Mouse (Mus musculus) embryonic facial prominence, embryonic 13.5 days (tissue): Measurements from ENCODE around the gene Atf6. TPM values are rescaled to one million over a fixed set of nuclear protein-coding genes. Genes with fewer than 3 reads are reported as not detected.

Source experiments
- ATAC-seq: fragments of 200-750 bp; cut with Nextera tagmentation; 2 replicates; pipeline ENCODE4 v1.8.0; 2017; ENCODE audit warnings: low read depth; ENCODE audit not compliant: insufficient number of reproducible peaks, insufficient read depth, low FRiP score, low TSS enrichment
- H3K27ac ChIP-seq: fragments of 300-500 bp; sonication (generic); 2 replicates; pipeline ENCODE4 v1.5.1; 2015; ENCODE audit warnings: moderate library complexity, mild to moderate bottlenecking, inconsistent platforms
- H3K27me3 ChIP-seq: fragments of 300-500 bp; sonication (generic); 2 replicates; pipeline ENCODE4 v1.6.1; 2015; ENCODE audit warnings: mild to moderate bottlenecking, inconsistent platforms
- H3K36me3 ChIP-seq: fragments of 300-500 bp; sonication (generic); 2 replicates; pipeline ENCODE4 v1.6.1; 2015; ENCODE audit warnings: mild to moderate bottlenecking, inconsistent platforms
- H3K4me1 ChIP-seq: fragments of 300-500 bp; sonication (generic); 2 replicates; pipeline ENCODE4 v1.6.1; 2015; ENCODE audit warnings: inconsistent platforms
- H3K4me2 ChIP-seq: fragments of 300-500 bp; sonication (generic); 2 replicates; pipeline ENCODE4 v1.6.1; 2015; ENCODE audit warnings: moderate library complexity, mild to moderate bottlenecking, inconsistent platforms
- H3K4me3 ChIP-seq: fragments of 300-500 bp; sonication (generic); 2 replicates; pipeline ENCODE4 v1.5.1; 2015; ENCODE audit warnings: mild to moderate bottlenecking, inconsistent platforms
- H3K9ac ChIP-seq: fragments of 300-500 bp; sonication (generic); 2 replicates; pipeline ENCODE4 v1.6.1; 2015; ENCODE audit warnings: mild to moderate bottlenecking, inconsistent platforms
- H3K9me3 ChIP-seq: fragments of 300-500 bp; sonication (generic); 2 replicates; pipeline ENCODE4 v1.6.1; 2016; ENCODE audit warnings: inconsistent platforms
- WGBS: fragments of 180-500 bp; shearing (Covaris S2); methylation state at CpG from one replicate; pipeline ENCODE4 v1.1.7; 2015; ENCODE audit warnings: mixed read lengths; 5-methylcytosine and 5-hydroxymethylcytosine counted together
- polyA plus RNA-seq: library from polyadenylated mRNA; unstranded; fragments of >200 nt; fragmentation: Nextera tagmentation; extraction: Ambion mirVana; gene quantifications from 2 replicates; pipeline ENCODE4 v1.2.1, GENCODE M21; 2015

Gene Atf6
- polyA plus RNA-seq, 1 experiment from 2014 or later: 7.3 TPM

DNA sequence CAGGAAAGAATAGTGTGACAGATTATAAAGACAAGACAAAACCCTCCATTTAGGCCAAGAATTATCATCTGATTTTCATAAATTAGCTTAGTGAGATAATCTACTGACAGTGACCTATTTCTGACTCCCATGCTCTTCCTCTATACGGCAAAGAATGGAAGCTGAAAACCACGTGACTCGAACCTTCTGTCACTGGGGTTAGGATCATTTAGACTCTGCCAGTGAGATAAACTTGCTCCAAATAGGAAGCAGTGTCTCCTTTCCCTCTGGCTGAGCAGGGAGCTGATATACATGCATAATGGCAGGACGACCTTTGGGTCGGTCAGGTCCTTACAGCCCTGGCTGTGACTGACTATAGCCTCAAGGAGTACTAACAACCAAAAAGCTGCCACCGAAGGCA, 76.0 kb downstream of the Atf6 start:
- Histone ChIP-seq H3K4me3 (no peak overlapping the region), H3K4me2 (no peak overlapping the region), H3K27ac (no peak overlapping the region), H3K27me3 (no peaks in the 10 kb centered on the region), H3K4me1 (no peaks in the 10 kb centered on the region), H3K9me3 (no peaks in the 10 kb centered on the region), H3K9ac (no peak overlapping the region), H3K36me3 (peaks cover 16% of the 10 kb centered on the region)
- WGBS: 81% methylated on average over 6 of the region's 6 CpGs
- no peak for ATAC-seq

DNA sequence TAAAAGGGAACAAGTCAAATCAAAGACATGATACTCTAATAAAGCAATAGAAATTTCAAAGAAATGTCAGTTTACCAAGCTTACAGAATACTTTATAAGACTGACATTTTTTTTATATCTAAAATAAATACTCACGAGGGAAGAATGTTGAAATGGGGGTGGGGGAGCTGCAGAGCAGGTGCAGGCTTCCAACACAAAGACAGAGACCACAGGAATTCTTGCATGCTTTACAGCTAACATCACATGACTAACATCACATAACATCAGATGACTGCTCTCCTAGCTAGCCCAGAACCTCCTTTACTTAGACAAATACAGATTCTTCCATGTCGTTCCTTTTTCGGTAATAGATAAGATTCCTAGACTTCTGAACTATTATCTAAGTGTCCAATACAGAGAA, 76.6 kb downstream of the Atf6 start:
- Histone ChIP-seq H3K4me3 (no peak overlapping the region), H3K36me3 (peaks cover 21% of the 10 kb centered on the region), H3K9ac (no peak overlapping the region), H3K27ac (no peak overlapping the region), H3K27me3 (no peaks in the 10 kb centered on the region), H3K9me3 (no peaks in the 10 kb centered on the region), H3K4me1 (no peaks in the 10 kb centered on the region), H3K4me2 (no peak overlapping the region)
- 77% methylated on average over 3 of the region's 3 CpGs for WGBS
- no peak for ATAC-seq

DNA sequence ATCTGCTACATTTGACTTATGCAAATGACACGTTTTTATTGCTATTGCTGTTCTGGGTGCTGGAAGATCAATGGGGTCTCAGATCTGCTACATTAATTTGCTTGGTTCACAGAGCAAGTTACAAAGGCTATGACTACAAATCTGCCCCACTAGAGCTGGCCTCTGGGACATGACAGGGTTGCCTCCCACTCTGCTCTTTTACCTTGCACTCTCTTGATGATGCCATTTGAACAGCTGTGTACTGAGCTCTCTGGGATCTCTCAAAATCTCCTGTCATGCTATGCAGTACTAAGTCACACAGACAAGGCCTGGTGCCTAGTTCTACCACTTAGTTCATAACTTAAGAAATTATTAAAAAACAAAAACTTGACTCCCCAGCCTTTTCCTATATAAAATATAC, 79.9 kb downstream of the Atf6 start:
- ATAC-seq: no peak
- no peaks in the 10 kb centered on the region for H3K9me3 ChIP-seq
- H3K4me3 ChIP-seq: no peak overlapping the region
- H3K9ac ChIP-seq: no peak overlapping the region
- WGBS: 69% methylated on average over 1 of the region's 1 CpGs
- no peaks in the 10 kb centered on the region for H3K4me1 ChIP-seq
- no peak overlapping the region for H3K4me2 ChIP-seq
- no peak overlapping the region for H3K27ac ChIP-seq
- H3K36me3 ChIP-seq: peaks cover 23% of the 10 kb centered on the region
- no peaks in the 10 kb centered on the region for H3K27me3 ChIP-seq

DNA sequence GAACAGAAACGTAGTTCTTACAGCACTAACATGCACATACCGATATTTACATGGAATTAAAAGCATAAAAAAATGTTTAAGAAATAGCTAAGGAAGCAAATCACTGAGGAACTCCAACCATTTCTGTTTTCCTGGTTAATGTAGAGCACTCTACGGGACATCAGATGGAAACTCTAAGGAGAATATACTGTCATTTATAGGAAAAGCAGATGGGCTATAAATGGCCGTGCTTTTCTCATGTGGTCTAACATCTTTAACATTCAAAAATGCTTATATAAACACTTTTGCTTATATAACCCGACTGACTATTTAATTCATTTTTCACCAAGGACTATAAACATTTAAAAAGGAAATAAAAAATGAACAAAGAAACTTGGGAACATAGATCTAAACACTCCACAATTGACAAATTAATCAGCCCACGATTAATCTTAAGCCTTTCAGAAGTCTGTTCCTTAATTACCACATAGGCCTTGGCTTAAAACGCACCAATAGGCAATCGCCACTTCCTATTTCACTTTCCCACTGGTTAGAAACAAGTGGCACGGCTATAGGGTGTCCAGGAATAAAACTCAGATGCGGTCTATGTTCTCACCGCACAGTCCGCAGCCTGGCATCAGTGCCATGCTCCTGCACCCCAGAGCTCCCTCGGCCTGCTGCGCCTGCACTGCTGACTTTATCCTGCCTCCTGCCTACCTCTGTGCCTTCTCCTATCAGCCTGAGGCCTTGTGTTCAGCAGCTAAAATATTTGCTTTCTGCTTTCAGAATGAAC, 80.8 kb downstream of the Atf6 start:
- ATAC-seq: no peak
- H3K9ac ChIP-seq: no peak overlapping the region
- no peak overlapping the region for H3K4me3 ChIP-seq
- no peaks in the 10 kb centered on the region for H3K9me3 ChIP-seq
- H3K36me3 ChIP-seq: peaks cover 20% of the 10 kb centered on the region
- H3K27ac ChIP-seq: no peak overlapping the region
- no peaks in the 10 kb centered on the region for H3K27me3 ChIP-seq
- H3K4me2 ChIP-seq: no peak overlapping the region
- H3K4me1 ChIP-seq: no peaks in the 10 kb centered on the region
- WGBS: 90% methylated on average over 14 of the region's 14 CpGs

DNA sequence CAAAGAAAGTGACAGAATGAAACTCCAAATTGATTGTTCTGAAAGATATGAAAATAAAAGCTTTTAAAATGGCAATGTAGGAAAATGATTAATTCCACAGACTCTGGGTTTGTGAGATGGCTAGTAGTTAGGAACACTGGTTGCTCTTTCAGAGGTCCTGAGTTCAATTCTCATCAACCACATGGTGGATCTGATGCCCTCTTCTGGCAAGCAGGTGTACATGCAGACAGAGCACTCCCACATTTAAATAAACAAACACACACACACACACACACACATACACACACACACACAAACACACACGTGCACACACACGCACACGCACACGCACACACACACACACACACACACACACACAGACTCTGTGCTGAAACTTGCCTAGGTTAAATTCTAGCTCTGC, 89.9 kb downstream of the Atf6 start:
- ATAC-seq: no peak
- 95% methylated on average over 4 of the region's 4 CpGs for WGBS
- H3K27ac ChIP-seq: no peak overlapping the region

DNA sequence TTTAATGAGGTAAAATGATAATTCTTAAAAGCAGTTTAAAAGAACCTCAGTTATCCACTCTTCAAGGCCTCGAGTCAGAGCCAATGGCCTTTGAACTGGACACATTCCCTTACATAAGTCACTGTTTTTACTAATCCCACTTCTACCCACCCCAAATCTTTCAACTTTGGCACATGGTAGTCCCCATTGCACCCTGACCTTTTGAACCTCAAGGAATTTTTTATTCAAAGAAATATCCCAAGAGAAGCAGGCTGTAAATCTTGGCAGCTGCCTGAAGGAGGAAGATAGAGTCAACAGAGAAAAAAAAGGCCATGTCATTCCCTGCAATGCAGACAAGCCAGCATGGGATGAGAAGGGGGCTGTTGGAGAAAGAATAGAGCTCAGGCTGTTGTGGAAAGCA, 93.1 kb downstream of the Atf6 start:
- Histone ChIP-seq H3K9me3 (no peaks in the 10 kb centered on the region), H3K27me3 (no peaks in the 10 kb centered on the region), H3K9ac (no peak overlapping the region), H3K4me3 (no peak overlapping the region), H3K4me2 (no peak overlapping the region), H3K27ac (no peak overlapping the region), H3K36me3 (0 out of 2 replicates have a peak, but pooled peaks cover 7% of the 10 kb centered on the region), H3K4me1 (no peaks in the 10 kb centered on the region)
- WGBS: 72% methylated on average over 1 of the region's 1 CpGs
- no peak for ATAC-seq

More for the DNA sequence above, 89.9 kb downstream of the Atf6 start:
- H3K36me3 ChIP-seq: 0 out of 2 replicates have a peak, but pooled peaks cover 3% of the 10 kb centered on the region
- H3K27me3 ChIP-seq: no peaks in the 10 kb centered on the region
- no peak overlapping the region for H3K4me2 ChIP-seq
- no peaks in the 10 kb centered on the region for H3K4me1 ChIP-seq
- H3K9ac ChIP-seq: no peak overlapping the region
- no peak overlapping the region for H3K4me3 ChIP-seq
- H3K9me3 ChIP-seq: no peaks in the 10 kb centered on the region

DNA sequence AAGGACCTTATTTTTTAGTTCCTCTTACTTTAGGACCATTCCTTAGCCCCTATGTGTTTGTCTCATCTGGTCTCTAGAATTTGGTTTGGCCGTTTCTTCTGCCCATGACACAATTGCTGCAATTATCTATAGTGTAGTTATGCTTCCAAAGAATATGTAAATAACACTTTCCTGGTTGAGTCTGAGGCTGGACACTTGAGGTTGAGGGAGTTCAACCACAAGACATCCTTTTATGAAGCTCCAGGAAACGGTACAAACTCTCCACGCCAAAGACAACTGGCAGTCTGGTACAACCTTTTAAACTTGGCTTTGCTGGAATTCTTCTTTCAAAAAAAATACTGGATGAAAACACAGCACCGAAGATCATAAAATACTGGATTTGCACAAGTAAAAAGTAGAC, 94.1 kb downstream of the Atf6 start:
- no peaks in the 10 kb centered on the region for H3K27me3 ChIP-seq

DNA sequence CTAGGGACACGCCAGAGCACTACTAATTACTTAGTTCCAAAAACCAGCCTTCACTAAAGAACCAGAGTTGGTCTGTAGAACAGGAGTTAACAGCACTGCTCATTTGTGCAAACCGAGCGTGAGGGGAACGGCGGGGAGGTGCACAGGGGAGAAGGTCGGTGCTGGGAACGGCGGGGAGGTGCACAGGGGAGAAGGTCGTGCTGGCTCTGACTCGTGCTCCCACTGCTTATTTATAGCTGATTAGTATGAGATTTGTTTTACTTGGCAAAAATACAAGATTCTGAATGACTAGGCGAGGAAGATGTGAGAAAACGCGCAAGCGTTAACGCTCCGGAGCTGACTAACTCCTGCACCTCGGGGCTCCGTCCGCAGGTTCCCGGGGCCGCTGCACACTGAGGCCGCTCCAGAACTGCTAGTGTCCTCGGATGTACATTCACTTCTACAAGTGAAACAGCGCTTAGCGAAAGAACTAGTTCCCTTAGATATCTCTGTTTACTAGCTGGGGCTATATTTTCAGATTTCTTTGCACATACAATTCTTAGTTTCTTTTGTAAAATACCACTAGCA, 96.1 kb downstream of the Atf6 start:
- Histone ChIP-seq H3K27me3 (no peaks in the 10 kb centered on the region), H3K36me3 (0 out of 2 replicates have a peak, but pooled peaks cover 4% of the 10 kb centered on the region), H3K9ac (no peak overlapping the region), H3K4me2 (no peak overlapping the region), H3K4me1 (no peaks in the 10 kb centered on the region), H3K9me3 (no peaks in the 10 kb centered on the region), H3K4me3 (no peak overlapping the region), H3K27ac (no peak overlapping the region)
- ATAC-seq: no peak
- 78% methylated on average over 25 of the region's 25 CpGs for WGBS

More for the DNA sequence above, 94.1 kb downstream of the Atf6 start:
- no peak for ATAC-seq
- Histone ChIP-seq H3K9ac (no peak overlapping the region), H3K4me3 (no peak overlapping the region), H3K4me1 (no peaks in the 10 kb centered on the region), H3K36me3 (0 out of 2 replicates have a peak, but pooled peaks cover 4% of the 10 kb centered on the region), H3K27ac (no peak overlapping the region), H3K4me2 (no peak overlapping the region), H3K9me3 (no peaks in the 10 kb centered on the region)
- 88% methylated on average over 4 of the region's 4 CpGs for WGBS

DNA sequence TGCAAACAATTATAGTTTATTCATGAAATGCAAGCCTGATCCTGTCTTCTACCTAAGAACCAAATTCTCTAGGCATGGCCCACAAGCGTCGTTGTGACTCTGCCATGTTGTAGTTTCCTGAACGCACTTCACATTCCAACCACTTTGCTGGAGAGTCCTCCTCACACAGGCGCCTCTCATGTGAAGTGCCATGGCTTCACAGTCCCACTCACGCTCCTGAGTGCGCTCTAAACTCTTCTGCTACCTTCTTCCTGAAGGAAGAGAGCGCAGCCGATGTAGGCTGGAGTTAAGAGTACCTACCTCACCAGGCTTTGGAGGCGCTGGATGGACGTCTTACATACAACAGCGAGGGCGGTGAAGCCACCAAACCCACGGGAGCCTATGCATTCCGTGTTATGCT, 96.9 kb downstream of the Atf6 start:
- WGBS: 89% methylated on average over 14 of the region's 14 CpGs
- H3K4me2 ChIP-seq: no peak overlapping the region
- no peaks in the 10 kb centered on the region for H3K4me1 ChIP-seq
- H3K4me3 ChIP-seq: no peak overlapping the region
- H3K9ac ChIP-seq: no peak overlapping the region
- H3K36me3 ChIP-seq: 0 out of 2 replicates have a peak, but pooled peaks cover 4% of the 10 kb centered on the region
- no peak overlapping the region for H3K27ac ChIP-seq
- no peak for ATAC-seq
- H3K9me3 ChIP-seq: no peaks in the 10 kb centered on the region
- H3K27me3 ChIP-seq: no peaks in the 10 kb centered on the region

DNA sequence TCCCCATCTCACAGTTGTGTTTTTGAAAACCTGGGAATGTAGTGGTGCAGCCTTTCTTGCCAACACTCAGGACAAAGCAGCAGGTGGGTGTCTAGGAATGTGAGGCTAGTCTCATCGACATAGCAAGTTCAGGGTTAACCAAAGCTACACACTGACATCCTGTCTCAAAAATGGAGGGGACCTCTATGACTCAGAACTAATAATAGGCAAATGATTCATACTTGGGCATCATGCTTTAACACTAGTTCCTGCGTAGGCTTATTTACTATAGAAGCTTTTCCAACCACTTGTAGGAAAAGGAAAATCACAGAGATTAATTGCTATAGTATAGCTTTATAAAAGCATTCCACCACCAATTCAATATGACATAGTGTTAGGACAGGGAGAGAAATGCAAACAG, 100.6 kb downstream of the Atf6 start:
- H3K9me3 ChIP-seq: no peaks in the 10 kb centered on the region
- H3K27me3 ChIP-seq: no peaks in the 10 kb centered on the region
- WGBS: 77% methylated on average over 2 of the region's 2 CpGs
- no peak overlapping the region for H3K27ac ChIP-seq
- no peak overlapping the region for H3K4me3 ChIP-seq
- H3K36me3 ChIP-seq: 0 out of 2 replicates have a peak, but pooled peaks cover 7% of the 10 kb centered on the region
- H3K4me2 ChIP-seq: no peak overlapping the region
- H3K9ac ChIP-seq: no peak overlapping the region
- ATAC-seq: no peak
- H3K4me1 ChIP-seq: 0 out of 2 replicates have a peak, but pooled peaks cover 6% of the 10 kb centered on the region

DNA sequence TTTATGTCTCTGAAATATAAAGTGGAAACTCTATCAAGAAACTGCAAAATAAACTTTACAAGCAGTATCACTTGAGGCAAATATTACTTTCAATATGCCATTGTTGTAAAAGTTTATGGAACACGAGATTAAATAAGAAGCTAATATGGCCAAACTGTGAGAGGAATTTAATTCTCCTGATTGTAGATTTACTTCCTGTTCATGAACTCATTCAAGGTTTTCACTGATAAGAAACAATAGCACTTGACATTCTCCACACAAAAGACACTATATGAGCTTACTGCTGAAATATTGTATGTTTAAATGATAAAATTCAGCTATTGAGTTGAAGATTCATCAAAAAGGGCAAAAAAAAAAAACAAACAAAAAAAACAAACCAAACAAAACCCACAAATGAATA, 102.8 kb downstream of the Atf6 start:
- ATAC-seq: no peak
- 85% methylated on average over 1 of the region's 1 CpGs for WGBS

DNA sequence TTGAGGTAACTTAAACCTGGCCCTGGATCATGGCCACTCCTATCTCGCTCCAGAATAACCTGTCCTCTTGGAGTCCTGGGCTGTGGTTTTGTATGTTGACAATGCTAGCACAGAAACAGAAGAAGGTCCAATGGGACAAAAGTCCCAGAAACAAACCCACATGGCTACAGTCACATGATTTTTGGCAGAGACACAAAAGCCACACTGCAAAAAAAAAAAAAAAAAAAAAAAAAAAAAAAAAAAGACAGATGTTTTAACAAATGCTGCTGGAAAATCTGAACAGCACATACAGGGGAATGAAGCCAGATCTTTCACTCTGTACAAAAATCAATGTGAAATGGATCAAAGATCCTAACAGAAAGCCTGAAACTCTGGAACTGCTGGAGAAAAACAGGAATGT, 105.9 kb downstream of the Atf6 start:
- Histone ChIP-seq H3K27me3 (no peaks in the 10 kb centered on the region), H3K27ac (no peak overlapping the region), H3K4me1 (0 out of 2 replicates have a peak, but pooled peaks cover 6% of the 10 kb centered on the region), H3K4me2 (no peak overlapping the region), H3K36me3 (0 out of 2 replicates have a peak, but pooled peaks cover 3% of the 10 kb centered on the region), H3K9ac (no peak overlapping the region), H3K4me3 (no peak overlapping the region), H3K9me3 (no peaks in the 10 kb centered on the region)
- 90% methylated on average over 1 of the region's 1 CpGs for WGBS
- ATAC-seq: no peak

More for the DNA sequence above, 102.8 kb downstream of the Atf6 start:
- no peaks in the 10 kb centered on the region for H3K9me3 ChIP-seq
- no peak overlapping the region for H3K4me3 ChIP-seq
- H3K4me1 ChIP-seq: 0 out of 2 replicates have a peak, but pooled peaks cover 6% of the 10 kb centered on the region
- H3K9ac ChIP-seq: no peak overlapping the region
- H3K27me3 ChIP-seq: no peaks in the 10 kb centered on the region
- no peak overlapping the region for H3K4me2 ChIP-seq
- H3K36me3 ChIP-seq: 0 out of 2 replicates have a peak, but pooled peaks cover 3% of the 10 kb centered on the region
- H3K27ac ChIP-seq: no peak overlapping the region
